Comparison of ENCODE assay signal across 25 mouse cellular contexts in genomic region chr3:138255366-138255765, GRCm38 (mm10). TPM values are rescaled to one million over a fixed set of nuclear protein-coding genes. Genes with fewer than 3 reads are reported as not detected.
DNase-seq lines count a peak whose midpoint lies in the region; ATAC-seq and TF ChIP-seq lines count a peak whose summit lies in the region.
"Had no signal": no experiment of that assay in that cellular context is flagged by ENCODE, and none has a peak within 500 bp of the region (broad histone marks: within the 10 kb centered on the region; RNA-seq: fewer than 3 reads in every experiment).

No protein-coding gene starts in this region.

- no peak for TF ChIP-seq EP300 in lung, postnatal 0 days (IDR thresholded peaks at IDR 0.05)

- H3K4me1 ChIP-seq in lung, embryonic 14.5 days (ENCODE audit: insufficient read depth), result peaks cover 6% of the 10 kb centered on the region
- H3K4me1 ChIP-seq in lung, postnatal 0 days (ENCODE audit: insufficient read depth, low read depth, low read length), result no peaks in the 10 kb centered on the region; the same call in 1 of the 2 replicates
- H3K4me1 ChIP-seq: forebrain, embryonic 13.5 days; hindbrain, embryonic 15.5 days had no signal

- no peak overlapping the region for H3K4me3 ChIP-seq in lung, embryonic 14.5 days (ENCODE audit: low read depth, low read length)
- no peak overlapping the region for H3K4me3 ChIP-seq in lung, postnatal 0 days (ENCODE audit: low read depth, low read length)
- H3K4me3 ChIP-seq: embryonic facial prominence, embryonic 10.5 days; forebrain, embryonic 13.5 days; heart, embryonic 13.5 days; hindbrain, embryonic 15.5 days had no signal

- 0 out of 2 replicates have a peak, but pooled peaks have one; percentile 16 for ATAC-seq in lung, embryonic 14.5 days (ENCODE audit: insufficient read depth)
- ATAC-seq in lung, postnatal 0 days, result no peak
- ATAC-seq: CD4-positive, CD25-positive, alpha-beta regulatory T cell, adult 4 months; forebrain, embryonic 13.5 days; forebrain, postnatal 0 days; intestine, embryonic 16.5 days had no signal

- H3K9me3 ChIP-seq in lung, embryonic 14.5 days (ENCODE audit: low read depth, low read length), result no peaks in the 10 kb centered on the region
- no peaks in the 10 kb centered on the region for H3K9me3 ChIP-seq in lung, postnatal 0 days (ENCODE audit: low read length)
- H3K9me3 ChIP-seq: embryonic facial prominence, embryonic 10.5 days; forebrain, embryonic 13.5 days; G1E; heart, embryonic 13.5 days; hindbrain, embryonic 15.5 days had no signal

- WGBS in lung, embryonic 14.5 days, result 44% methylated on average over 3 of the region's 3 CpGs
- WGBS in lung, postnatal 0 days, result 44% methylated on average over 3 of the region's 3 CpGs

- peak; percentile 45 to 72 for DNase-seq in cerebellum, postnatal 10 days
- no peak for DNase-seq in cerebellum, adult 9-11 months
- DNase-seq in gastrocnemius, adult 18-20 months (ENCODE audit: low spot score), result peak; percentile 35
- DNase-seq in gastrocnemius, postnatal 4 days (ENCODE audit: low spot score in 2 of 2), result no peak
- DNase-seq in lung, embryonic 14.5 days, result no peak
- DNase-seq in lung, postnatal 0 days (ENCODE audit: low spot score), result no peak
- peak; percentile 48 for DNase-seq in urinary bladder, postnatal 14 days (ENCODE audit: low spot score)
- no peak for DNase-seq in urinary bladder, adult 2 months (ENCODE audit: low spot score)
- DNase-seq: adrenal gland, adult 8-10 months; B cell, adult 2 months; cerebellum, adult 8-10 months; forebrain, postnatal 0 days had no signal

- no peaks in the 10 kb centered on the region for H3K27me3 ChIP-seq in lung, embryonic 14.5 days (ENCODE audit: insufficient read depth, low read length)
- no peaks in the 10 kb centered on the region for H3K27me3 ChIP-seq in lung, postnatal 0 days (replicated peaks; ENCODE audit: insufficient read depth, low read length)
- H3K27me3 ChIP-seq: forebrain, embryonic 13.5 days; heart, embryonic 13.5 days; hindbrain, embryonic 15.5 days had no signal

- no peak for TF ChIP-seq CTCF in lung, embryonic 14.5 days (IDR thresholded peaks at IDR 0.05; ENCODE audit: low read depth)
- no peak for TF ChIP-seq CTCF in lung, postnatal 0 days (IDR thresholded peaks at IDR 0.05)

- H3K9ac ChIP-seq in lung, embryonic 14.5 days, result no peak overlapping the region
- H3K9ac ChIP-seq in lung, postnatal 0 days (replicated peaks; ENCODE audit: low read depth), result no peak overlapping the region
- H3K9ac ChIP-seq: forebrain, embryonic 13.5 days; forebrain, postnatal 0 days; heart, embryonic 13.5 days; hindbrain, embryonic 15.5 days had no signal

- 0 out of 2 replicates have a peak overlapping the region, but pooled peaks have one; percentile 4 for H3K27ac ChIP-seq in lung, embryonic 14.5 days (ENCODE audit: low read depth)
- H3K27ac ChIP-seq in lung, postnatal 0 days (ENCODE audit: low read length), result no peak overlapping the region
- H3K27ac ChIP-seq: embryonic facial prominence, embryonic 10.5 days; forebrain, embryonic 13.5 days; heart, embryonic 13.5 days; hindbrain, embryonic 15.5 days had no signal

- no peak overlapping the region for H3K4me2 ChIP-seq in lung, embryonic 14.5 days
- H3K4me2 ChIP-seq in lung, postnatal 0 days (replicated peaks; ENCODE audit: low read depth, low read length), result no peak overlapping the region
- H3K4me2 ChIP-seq: forebrain, embryonic 13.5 days; heart, embryonic 13.5 days; hindbrain, embryonic 15.5 days had no signal

- no peaks in the 10 kb centered on the region for H3K36me3 ChIP-seq in lung, embryonic 14.5 days (ENCODE audit: insufficient read depth)
- H3K36me3 ChIP-seq in lung, postnatal 0 days (ENCODE audit: insufficient read depth, low read length), result no peaks in the 10 kb centered on the region
- H3K36me3 ChIP-seq: embryonic facial prominence, embryonic 10.5 days; G1E; heart, embryonic 13.5 days; hindbrain, embryonic 15.5 days had no signal

RNA-seq across cellular contexts. Expression of gene Adh1, which starts 5.4 kb away (rescaled TPM):
- total RNA-seq in gastrocnemius, adult 18-20 months (2021), result 10 to 100 TPM; 18.0 to 28.7 TPM
- 10 to 100 TPM; 28.8 to 29.3 TPM for total RNA-seq in gastrocnemius, postnatal 4 days (2021)
- 883 and 968 TPM in 2 replicates for polyA plus RNA-seq in lung, embryonic 14.5 days (2014; fragmentation: Nextera tagmentation; extraction: Ambion mirVana)
- 801 and 895 TPM in 2 replicates for polyA plus RNA-seq in lung, postnatal 0 days (2015; fragmentation: Nextera tagmentation; extraction: Ambion mirVana)
- 754 and 825 TPM in 2 replicates for polyA plus RNA-seq in urinary bladder, adult 2 months (2012; rRNA removed)
- polyA plus RNA-seq: embryonic facial prominence, embryonic 10.5 days; G1E had no signal

RNA-seq across cellular contexts. Expression of gene Adh7, which starts 37.8 kb away (rescaled TPM):
- under 1 TPM; 0.40 to 0.46 TPM for total RNA-seq in gastrocnemius, adult 18-20 months (2021)
- under 1 TPM; 0.47 to 0.52 TPM for total RNA-seq in gastrocnemius, postnatal 4 days (2021)
- 0.30 and 0.55 TPM in 2 replicates for polyA plus RNA-seq in lung, embryonic 14.5 days (2014; fragmentation: Nextera tagmentation; extraction: Ambion mirVana)
- polyA plus RNA-seq in lung, postnatal 0 days (2015; fragmentation: Nextera tagmentation; extraction: Ambion mirVana), result 0.62 and 1.1 TPM in 2 replicates
- polyA plus RNA-seq in urinary bladder, adult 2 months (2012; rRNA removed), result 19.4 and 28.9 TPM in 2 replicates
- polyA plus RNA-seq: CD4-positive, CD25-positive, alpha-beta regulatory T cell, adult 4 months; embryonic facial prominence, embryonic 10.5 days; forebrain, embryonic 13.5 days; G1E; heart, postnatal 0 days had no signal

RNA-seq across cellular contexts. Expression of gene Adh6a, which starts 57.7 kb away (rescaled TPM):
- not detected for total RNA-seq in gastrocnemius, adult 18-20 months (2021)
- not detected for total RNA-seq in gastrocnemius, postnatal 4 days (2021)
- polyA plus RNA-seq in lung, embryonic 14.5 days (2014; fragmentation: Nextera tagmentation; extraction: Ambion mirVana), result 0.14 and 0.62 TPM in 2 replicates
- polyA plus RNA-seq in lung, postnatal 0 days (2015; fragmentation: Nextera tagmentation; extraction: Ambion mirVana), result 0.20 TPM in 1 of 2 replicates, not detected in the other
- 0.32 and 0.54 TPM in 2 replicates for polyA plus RNA-seq in urinary bladder, adult 2 months (2012; rRNA removed)
- total RNA-seq: adrenal gland, adult 8-10 months; adrenal gland, postnatal 36 days; forebrain, postnatal 0 days; gastrocnemius, adult 8-10 months; heart, adult 8-10 months; heart, postnatal 36 days had no signal
- polyA plus RNA-seq: CD4-positive, CD25-positive, alpha-beta regulatory T cell, adult 4 months; embryonic facial prominence, embryonic 10.5 days; forebrain, embryonic 13.5 days; forebrain, postnatal 0 days; G1E; heart, embryonic 13.5 days; heart, postnatal 0 days; hindbrain, embryonic 11.5 days; hindbrain, embryonic 15.5 days had no signal

Comparison
In these comparisons a context has a peak if more than half of its experiments do, and no peak if none do; other contexts are left out.
1. DNase-seq: peak in cerebellum, postnatal 10 days (2 of 2), gastrocnemius, adult 18-20 months (single experiment) and urinary bladder, postnatal 14 days (single experiment); none in cerebellum, adult 9-11 months (single experiment), gastrocnemius, postnatal 4 days (0 of 2), lung, embryonic 14.5 days (single experiment), lung, postnatal 0 days (single experiment) and urinary bladder, adult 2 months (single experiment).